Mouse (Mus musculus) thymus, postnatal 36 days (tissue): ENCODE results near the gene Dapk1.

Source experiments
- DNase-seq, 2 experiments: peaks; one replicate each; pipeline ENCODE4 v3.0.0; 2022; ENCODE audit warnings: mixed read lengths in 2 of 2

The Dapk1 gene

DNA sequence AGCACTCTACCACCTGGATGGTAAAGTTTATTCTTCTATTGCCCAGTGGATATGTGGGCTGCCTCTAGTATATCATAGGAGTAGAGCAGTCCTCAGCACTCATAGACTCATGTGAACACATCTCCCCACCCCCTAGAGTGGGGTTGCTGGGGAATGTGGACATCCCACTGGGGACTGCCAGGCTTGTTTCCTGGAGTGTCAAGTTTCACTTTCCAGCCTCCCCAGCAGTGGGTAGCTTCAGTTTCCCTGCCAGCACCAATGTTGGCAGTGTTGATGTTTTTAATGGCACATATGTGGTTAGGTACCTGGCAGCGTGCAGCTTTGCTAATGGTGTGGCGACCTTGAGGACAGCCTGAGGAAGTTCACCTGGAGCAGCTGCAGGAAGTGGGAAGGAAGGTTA lies 96.3 kb downstream of the Dapk1 start:
- DNase-seq: no peak

DNA sequence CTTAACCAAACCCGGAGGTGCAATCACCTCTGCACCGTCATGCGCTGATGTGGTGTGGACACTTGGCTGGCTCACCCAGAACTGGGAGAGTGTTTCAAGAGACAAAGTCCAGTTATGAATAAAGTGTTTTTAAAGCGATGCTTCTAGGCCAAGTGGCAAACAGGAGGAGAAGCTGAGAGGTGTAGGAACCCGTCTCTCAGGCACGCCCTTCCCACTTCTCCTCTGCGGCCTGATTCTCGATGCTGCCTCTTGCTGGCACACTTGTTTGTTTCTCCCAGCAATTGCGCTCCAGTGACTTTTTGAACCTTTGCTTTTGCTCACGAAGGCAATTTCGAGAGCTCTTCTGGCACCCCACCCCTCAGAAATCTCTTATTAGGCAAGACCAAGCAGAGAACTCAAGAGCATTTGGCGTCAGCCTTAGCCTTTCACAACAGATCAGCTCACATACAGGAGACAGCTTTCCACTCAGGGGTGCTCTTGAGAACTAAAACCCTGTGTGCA lies 100.0 kb downstream of the Dapk1 start:
- DNase-seq: no peak

DNA sequence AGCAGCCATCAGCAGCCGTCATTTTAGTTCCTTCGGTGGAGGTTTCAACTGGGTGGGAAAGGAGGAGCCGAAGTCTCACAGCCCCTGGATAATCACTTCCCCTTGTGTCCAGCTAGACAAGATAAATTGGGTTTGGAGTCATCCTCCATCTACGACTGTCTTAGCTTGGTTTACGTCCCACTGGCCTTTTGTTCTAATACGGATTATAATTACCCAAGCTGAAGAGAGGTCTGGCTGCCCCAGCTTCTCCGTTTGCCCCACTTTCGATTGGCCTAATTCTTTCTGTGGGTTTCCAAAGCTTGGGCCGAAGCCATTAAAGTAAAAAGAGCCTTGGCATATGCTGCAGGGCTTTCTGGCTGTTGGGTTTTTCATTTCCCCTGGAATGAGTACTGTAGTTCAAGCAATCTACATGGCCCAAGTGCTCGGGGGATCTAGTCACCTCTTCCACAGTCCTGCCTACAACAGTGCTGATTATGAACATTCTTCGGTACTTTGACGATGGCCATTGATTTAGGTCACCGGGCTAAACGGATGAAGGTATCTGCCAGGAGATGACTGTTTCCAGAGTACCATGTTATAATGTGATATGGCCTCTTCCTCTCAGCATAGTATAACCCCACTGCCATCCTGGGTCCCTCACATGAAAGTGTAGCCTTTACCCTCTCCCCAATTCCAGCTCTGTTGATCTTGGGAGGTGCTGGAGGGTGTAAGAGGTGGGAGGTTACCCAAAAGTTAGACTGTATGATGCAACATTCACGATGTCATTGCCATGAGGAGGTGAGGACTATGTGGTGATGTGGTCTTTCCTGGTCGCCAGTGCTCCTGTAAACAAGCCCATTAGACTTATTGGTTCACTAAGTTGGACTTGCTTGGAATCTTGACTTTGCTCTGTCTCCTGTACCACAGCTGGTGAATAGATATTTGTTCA lies 106.1 kb downstream of the Dapk1 start:
- DNase-seq: no peak

DNA sequence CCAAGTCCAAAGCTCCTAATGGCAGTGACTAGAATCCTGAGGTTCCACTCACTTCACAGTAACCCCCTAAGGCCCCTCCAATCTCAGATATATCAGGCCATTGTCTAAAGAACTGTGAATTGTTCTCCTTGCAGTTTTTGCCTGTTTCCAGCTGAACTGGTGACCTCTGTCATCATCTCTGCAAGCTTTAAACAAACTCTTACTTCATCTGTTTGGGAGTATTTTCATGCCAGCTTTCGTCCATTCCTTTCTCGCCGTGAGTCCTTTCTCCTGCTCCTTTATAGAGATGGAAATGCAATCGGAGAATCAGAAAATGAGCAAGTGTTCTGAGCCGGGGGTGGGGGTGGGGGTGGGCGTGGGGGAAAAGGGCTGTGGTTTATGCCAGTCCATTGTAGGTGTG lies 107.4 kb downstream of the Dapk1 start:
- DNase-seq: no peak

DNA sequence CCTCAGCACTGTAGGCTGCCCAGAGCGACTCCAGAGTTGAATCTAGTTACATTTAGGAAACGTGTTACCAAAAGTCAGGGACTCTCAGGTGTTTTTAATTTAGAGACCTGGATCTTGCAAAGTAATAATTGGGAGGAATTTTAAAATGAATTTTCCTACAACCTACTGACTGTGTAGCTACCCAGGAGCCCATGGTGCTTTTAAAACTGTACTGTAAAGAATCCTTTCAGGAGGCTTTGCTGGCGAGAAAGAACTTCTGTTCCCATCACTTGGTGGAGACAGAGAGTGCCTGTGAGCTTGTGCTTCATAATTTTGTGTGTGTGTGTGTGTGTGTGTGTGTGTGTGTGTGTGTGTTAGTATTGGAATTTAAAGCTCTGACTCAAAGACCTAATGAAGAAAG lies 109.2 kb downstream of the Dapk1 start:
- DNase-seq: no peak

DNA sequence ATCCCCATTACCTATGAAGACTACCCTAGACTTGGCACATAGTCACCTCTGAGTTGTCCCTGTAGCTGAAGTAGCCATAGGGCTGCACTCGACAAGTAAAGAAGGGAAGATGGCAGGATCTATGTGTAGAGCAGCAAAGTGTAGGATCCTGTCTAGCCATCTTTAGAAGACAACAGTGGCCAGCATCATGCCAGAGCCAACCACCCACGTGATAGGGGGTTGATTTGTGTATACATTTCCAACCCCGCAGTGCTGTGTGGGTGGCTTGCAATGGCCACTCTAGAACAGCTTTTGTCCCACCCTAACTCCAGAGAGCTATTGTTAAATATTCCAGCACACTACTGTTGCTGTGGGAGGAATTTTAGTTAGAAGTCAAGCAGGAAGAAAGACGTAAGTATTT lies 111.8 kb downstream of the Dapk1 start:
- no peak for DNase-seq

DNA sequence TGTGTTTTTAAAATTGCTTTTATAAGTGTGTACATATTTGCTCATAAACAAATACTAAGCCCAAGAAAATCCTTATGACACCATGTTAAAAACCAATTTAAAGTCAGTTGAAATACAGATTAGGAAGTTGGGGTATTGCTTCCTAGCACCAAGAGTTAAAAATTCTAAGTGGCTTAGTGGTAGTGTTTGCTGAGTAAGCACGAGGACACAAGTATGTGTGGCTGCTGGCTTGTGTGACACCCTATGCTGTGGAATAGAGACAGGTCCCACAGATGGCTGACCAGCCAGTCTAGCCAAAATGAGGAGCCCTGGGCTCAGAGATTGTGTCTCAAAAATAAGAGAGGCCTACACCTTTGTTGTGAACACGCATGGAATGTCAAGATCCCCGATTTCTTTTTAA lies 114.4 kb downstream of the Dapk1 start:
- DNase-seq: no peak

DNA sequence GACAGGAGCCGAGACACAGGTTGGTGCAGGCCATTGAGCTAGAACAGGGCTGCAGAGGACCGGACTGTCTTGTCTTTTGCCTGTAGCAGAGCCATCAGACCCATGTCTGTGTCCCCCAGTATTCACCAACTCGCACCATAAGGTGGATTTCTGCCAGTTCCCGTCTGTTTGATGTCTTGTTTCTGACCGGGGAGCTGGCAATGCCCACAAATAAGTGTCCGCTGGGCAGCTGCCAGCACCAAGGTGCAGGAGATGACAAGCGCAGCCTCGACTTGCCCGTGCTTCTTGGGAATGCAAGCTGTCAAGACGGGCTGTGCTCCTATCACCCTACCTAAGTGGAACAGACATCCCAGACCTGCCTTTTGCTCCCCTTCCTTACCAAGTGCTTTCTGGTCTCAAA lies 115.7 kb downstream of the Dapk1 start:
- no peak for DNase-seq

DNA sequence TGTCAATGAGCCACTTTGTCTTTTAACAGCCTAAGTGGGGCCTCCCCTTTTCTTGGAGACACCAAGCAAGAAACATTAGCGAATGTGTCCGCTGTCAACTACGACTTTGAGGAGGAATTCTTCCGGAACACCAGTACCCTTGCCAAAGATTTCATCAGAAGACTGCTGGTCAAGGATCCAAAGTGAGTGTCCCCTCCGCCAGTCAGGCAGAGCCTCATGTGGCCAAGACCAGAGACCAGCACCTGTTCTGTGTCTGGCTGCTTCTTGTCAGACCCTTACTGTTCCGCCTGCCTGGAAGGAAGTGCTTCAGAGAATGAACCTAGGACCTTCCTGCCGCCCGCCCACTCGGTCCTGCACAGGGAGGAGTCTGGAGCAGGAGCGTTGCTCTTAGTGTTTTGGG lies 117.8 kb downstream of the Dapk1 start:
- no peak for DNase-seq

DNA sequence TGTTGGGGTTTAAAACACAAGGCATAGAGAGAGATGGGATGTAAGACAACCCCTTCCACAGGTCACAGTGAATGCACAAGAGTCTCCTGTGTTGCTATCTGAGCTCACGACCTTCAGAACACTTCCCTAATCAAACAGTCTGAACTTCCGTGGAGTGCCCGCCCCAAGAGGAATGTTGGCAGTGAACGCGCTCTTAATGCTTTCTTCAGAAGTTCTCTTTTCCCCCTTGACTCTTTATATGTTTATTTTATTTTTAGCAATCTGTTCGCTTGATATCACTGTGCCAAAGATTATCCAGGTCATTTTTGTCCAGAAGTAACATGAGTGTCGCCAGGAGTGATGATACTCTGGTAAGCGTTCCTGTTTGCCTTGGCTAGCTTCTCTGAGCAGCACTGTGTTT lies 121.0 kb downstream of the Dapk1 start:
- no peak for DNase-seq

DNA sequence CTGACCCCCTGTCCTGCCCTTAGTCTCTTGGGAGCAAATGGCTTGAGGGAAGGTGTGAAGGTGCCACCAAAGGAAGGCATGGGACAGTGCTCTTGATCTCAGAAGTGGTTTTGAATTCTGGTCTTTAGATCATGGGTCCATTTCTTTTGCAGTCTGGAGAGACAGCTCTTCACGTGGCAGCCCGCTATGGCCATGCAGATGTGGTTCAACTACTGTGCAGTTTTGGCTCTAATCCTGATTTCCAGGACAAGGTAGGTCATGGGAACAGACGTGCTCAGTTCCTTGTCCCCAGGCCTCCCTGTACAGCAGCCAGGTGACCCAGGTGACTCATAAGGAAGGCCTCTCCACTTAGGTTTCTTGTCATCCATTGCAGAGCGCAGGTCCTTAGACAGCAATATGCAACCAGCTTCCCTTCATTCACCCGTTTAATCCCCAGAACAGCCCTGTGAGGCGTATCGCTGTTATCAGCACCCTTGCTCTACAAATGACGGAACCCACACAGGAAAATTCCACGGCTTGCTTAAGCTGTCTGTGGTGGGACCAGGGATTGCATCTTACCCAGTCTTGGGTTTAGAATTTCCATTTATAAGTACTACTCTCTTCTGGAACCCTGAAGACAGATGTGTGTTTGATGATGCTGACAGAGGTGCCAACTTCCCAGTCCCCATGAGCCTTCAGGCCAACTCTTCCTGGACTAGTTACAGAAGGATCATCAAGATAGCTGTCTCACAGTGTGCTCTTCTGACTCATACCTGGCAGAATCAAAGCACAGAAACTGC lies 126.7 kb downstream of the Dapk1 start:
- no peak for DNase-seq

DNA sequence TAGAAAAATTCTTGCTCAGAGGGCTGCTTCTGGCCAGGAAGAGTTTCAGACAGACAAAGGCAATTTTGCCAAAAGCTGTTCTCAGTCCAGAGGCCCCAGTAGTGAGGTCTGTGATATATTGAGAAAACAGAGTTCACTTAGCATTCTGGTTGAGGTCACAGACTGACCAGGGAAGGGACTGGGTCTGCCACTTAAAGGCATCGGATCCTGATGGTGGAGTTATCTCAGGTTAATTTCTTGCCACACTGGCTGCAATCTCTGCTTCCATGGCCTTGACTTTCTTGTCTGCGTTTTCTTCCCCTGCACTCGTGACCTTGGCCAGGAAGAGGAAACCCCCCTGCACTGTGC lies 127.3 kb downstream of the Dapk1 start:
- no peak for DNase-seq

DNA sequence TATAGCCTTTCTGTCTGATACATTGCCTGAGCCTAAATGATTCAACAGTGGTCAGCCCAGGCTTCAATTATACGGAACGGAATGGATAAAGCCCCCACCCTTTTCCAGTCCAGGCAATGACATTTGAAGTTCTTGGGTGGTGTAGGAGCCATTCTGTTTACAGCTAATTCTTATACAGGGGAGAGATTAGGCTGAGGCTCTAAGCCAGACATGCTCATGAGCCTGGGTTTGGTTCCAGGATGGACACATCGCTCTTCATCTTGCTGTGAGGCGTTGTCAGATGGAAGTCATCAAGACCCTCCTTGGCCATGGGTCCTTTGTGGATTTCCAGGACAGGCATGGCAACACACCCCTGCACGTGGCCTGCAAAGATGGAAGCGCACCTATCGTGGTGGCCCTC lies 128.8 kb downstream of the Dapk1 start:
- DNase-seq: no peak

DNA sequence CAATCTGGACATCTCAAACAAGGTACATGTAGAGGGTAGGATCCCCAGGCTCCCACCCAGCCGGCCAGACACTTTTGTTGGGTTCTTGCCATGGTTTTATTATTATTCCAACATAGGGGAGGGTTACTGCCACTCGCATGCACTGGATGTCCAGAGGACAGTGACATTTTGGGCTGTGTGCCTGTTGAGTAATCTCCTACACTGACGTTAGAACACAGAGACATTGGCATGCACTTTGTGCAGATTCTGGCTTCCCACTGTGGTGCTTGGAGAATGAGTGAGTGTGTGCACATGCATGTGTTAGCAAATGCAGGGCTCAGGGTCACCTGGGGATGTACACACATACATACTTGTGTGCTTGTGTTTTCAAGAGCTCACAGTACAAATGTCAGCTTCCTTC lies 129.3 kb downstream of the Dapk1 start:
- no peak for DNase-seq

DNA sequence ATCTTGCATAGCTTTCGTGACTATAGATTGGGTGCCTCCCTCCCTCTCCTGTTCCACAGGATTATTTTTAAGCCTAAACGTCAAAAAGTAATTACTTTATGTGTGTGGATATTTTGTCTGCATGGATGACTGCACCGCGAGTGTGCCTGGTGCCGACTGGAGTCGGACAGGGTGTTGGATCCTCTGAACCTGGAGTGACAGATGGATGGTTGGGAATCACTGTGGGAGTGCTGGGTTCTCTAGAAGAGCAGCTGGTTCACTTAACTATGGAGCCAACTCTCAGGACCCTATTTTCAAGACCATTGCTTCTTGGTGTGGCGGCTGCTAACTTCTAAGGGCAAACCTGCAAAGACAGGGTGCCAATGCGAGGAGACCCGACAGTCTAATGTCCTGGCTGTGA lies 133.6 kb downstream of the Dapk1 start:
- DNase-seq: no peak

DNA sequence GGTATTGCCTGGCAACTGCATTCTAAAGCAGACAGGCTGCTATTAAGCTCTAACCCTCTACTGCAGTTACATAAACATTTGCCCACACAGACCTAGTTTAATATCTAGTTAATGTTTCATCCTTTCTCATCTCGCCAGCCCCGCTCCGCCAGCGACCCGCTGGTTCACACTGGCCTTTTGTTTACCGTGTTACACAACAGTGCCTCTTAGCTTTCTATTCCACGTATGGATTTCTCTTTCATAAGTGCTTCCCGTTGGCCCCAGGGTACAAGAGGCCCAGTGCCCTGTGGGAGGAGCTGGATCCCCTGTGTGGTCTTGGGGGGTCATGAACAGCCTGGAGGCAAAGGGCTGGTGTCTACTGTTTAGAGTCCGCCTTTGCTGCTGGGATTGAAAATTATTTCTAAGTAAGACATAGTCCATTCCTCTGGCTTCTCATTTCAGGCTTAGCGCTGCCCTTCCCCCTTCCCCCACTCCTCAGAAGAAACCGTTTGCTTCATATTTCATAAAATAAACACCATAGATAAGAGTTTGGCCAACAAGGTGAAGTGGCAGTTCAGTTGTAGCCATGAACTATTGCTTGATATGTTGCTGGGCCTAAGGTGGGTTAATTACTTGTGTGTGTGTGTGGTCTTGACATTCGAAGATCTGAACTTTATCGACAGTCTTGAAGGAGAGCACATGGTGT lies 134.8 kb downstream of the Dapk1 start:
- DNase-seq: no peak

DNA sequence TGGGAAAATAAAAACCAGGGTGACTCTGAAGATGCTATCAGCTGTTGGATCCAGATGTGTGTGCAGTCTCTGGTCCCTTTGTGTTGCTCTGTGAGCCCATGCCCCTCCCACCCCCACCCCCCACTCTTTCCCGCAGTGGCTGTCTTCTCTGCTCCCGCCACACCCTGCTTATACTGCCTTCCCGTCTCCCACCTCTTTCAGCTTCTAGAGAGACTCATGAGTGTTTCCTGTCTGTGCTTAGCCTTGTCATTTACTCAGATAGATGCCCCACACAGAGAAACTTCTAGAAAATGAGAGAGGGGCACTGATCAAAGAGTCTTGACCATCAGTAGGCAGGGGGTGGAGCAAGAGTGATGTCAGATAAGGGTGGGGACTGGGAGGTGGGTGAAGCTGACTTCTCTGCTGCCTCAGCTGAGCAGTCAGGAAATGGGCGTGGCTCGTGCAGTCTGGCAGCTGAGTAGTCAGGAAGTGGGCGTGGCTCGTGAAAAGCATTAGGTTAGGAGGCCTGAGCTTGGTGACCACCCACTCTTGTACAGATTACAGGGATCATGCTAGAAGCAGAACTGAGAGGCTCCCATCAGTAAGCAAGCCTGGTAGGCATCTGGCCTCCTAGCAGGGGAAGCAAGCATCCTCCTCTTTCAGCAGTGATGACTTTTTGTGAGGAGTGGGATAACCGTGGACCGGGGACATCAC lies 136.0 kb downstream of the Dapk1 start:
- DNase-seq: peak; percentile 89 to 93

DNA sequence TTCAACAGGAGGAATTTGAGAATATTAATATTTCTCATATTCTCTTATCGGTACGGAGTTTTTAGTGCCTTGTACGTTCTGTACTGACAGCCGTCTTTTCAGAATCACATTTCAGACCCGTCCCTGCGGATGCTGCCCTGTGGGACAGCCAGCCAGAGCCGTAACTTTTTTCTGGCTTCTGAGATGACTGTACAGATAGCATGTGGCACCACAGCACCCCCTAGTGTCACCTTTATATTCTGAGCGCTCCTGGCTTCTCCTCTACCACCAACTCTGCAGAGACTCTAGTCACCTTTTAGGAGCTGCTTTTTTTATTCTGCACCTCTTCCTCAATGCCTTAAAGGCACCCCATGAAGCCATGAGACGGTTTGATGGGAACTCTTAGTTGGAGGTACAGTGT lies 136.7 kb downstream of the Dapk1 start:
- DNase-seq: peak; percentile 73 to 75

DNA sequence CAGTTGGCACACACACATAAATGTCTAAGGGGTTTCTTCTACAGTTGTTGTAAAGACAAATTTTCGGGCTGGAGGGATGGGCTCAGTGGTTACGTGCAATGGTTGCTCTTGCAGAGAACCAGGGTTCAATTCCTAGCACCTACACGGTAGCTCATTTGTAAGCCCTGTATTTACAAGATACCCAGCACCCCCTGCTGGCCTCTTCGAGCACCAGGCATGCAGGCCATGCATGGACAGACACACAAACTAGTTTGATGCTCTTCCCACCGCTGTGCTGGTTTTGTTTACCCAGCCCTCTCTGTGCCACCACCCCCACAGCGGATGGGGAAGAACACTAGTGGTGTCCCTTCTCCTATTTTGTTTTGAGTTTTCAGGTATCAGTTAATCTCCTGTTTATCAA lies 138.5 kb downstream of the Dapk1 start:
- DNase-seq: no peak

DNA sequence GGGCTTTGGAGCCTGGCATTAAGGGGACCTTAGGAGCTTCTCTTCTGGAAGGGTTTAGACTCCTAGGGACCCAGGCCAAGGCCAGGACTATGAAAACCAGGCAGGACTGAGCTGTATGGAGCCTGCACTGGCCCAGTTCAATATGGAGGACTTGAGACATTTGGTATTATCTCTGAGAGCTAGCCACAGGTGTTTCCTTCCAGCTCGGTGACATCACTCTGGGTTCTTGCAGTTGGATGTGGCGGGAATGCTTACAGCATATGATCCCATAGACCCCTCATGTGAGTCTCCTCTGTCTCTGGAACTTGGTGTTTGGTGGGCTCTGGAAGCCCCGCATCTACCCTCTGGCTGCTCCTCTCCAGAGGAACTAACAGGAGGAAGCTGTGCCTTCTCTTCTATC lies 140.9 kb downstream of the Dapk1 start:
- no peak for DNase-seq

DNA sequence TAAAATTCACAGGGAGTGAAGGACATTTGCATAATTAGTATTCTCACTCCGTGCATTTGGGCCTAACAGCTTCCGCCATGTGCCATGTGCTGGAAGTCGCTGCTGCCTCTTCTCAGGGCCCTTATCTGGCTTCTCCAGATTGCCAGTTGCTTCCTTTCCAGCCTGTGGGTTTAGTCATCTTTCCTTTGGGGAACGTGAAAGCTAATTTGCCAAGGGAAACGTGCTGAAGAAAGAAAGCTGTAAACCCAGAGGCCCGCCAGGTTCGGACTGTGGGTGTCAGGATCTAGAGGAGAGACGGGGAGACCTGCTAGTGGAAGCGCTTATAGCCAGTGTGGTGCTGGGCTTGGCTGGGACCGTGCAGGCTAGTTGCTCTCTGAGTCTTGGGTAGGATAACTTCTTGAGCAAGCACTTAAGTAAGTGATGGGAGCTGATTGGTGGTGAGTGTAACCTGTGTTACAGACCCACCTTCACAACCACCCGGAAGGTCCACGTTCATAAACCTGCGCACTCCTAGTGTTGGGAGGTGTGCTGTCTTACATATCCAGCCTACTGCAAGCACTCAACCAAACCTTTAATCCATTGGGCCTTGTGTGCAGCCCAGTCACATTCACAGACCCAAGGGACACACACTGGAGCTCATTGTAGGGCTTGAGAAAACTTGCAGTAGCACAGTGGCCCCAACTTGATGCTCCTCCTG lies 141.8 kb downstream of the Dapk1 start:
- DNase-seq: no peak

DNA sequence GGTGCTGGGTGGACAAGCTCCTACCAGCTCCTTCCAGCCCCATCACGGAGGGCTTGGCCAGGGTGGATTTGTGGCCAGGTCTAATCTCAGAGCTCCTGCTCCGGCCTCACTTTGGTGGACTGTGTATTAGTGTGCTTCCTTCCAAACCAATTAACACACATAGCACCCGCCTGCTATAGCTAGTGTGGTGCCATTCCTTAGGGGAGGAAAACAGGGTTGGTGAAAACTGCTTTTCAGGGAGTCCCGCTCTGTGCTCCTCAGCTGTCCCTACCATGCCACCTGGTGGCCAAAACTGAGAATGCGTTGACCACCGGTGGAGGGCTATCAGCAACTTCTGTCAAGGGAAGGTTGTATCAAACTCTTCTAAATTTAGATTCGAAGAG lies 142.3 kb downstream of the Dapk1 start:
- peak; percentile 75 to 83 for DNase-seq
